Mouse (Mus musculus) lung, postnatal 0 days (tissue): Measurements from ENCODE around the gene Haao.

Experiments used
- CTCF ChIP-seq: IDR thresholded peaks from 2 replicates; pipeline ENCODE4 v1.5.1; 2016; ENCODE audit warnings: antibody characterized with exemption, mild to moderate bottlenecking
- EP300 ChIP-seq: IDR thresholded peaks from 2 replicates; pipeline ENCODE4 v1.6.1; 2016; ENCODE audit warnings: antibody characterized with exemption, mild to moderate bottlenecking, control low read depth

DNA sequence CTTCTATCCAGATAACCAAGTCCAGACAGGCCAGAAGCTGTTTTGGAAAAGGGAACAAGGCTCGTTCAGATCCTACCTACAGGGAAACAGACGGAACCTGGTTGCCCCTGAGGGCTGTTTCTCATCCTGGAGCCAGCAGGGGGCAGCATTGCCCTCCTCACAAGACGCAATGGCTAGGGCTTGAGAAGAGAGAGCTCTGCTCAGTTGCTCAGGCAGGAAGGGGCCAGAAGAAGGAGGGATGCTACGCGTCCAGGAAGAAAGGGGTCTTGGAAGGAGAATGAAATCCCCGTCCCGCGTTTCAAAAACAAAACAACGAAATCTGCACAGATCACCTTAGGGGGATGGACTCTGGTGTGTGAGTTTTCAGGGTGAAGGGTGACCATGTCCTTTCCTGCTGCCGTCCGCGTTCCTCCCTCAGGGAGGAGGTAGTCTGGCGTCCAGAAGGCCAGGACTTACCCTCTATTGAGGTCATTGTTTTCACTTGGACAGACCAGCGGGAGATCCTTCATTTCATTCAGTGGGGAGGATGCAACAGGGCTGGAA is 25.1 kb upstream of the Haao start:
- peak; percentile 96 for TF ChIP-seq CTCF
- no peak for TF ChIP-seq EP300
